Mouse (Mus musculus) liver, adult 2 months (tissue): ENCODE results near the gene Cacnb4.

Source experiments
- CTCF ChIP-seq: fragments of 200-500 bp; IDR thresholded peaks from 2 replicates; pipeline ENCODE4 v1.5.1; 2011; ENCODE audit warnings: low read depth, low read length, control low read depth
- POLR2A ChIP-seq: fragments of 200-500 bp; IDR thresholded peaks from 2 replicates; pipeline ENCODE4 v1.6.1; 2011; ENCODE audit warnings: low read length, control low read depth; ENCODE audit not compliant: insufficient read depth; ENCODE audit errors: extremely low read depth

DNA sequence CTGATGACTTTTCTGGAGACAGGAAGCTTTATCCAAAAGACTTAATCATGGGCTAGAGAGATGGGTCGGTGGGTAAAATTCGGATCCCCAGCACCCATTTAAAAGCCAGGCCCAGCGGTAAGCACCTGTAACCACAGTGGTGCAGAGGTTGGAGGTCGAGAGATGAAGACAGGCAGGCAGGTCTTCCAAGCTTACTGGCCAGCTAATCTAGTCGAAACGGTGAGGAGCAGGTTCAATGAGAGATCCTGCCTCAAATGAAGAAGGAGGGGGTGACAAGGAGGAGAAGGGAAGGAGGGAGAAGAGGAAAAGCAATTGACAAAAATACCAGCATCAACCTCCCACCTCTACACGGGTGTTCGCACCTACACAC is 72.0 kb downstream of the Cacnb4 start:
- TF ChIP-seq POLR2A: no peak
- no peak for TF ChIP-seq CTCF
